ENCODE assay signal across 12 mouse cellular contexts in the genomic region with DNA sequence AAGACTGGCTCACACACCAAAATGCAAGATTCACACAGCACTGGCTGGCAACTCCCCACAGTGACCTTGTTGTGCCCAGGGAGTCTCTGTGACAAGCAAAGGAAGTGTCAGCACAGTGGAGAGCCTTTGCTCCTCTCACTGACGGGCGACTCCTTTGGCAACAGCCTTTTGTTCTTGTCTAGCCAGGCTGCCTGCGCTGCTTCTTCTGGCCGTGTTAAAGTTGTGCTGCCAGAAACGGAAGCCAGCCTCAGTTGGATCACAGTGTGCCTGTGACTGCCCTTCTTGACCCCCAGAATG.
DNase-seq lines count a peak whose midpoint lies in the region; ATAC-seq lines count a peak whose summit lies in the region.
"Had no signal": no experiment of that assay in that cellular context is flagged by ENCODE, and none has a peak within 500 bp of the region (broad histone marks: within the 10 kb centered on the region; RNA-seq: fewer than 3 reads in every experiment).

No protein-coding gene starts in this region.

- DNase-seq in ovary, postnatal 36 days (ENCODE audit: low spot score) = peak; percentile 19
- DNase-seq in ovary, postnatal 10 days (ENCODE audit: low spot score) = no peak
- DNase-seq in forebrain, embryonic 14.5 days (ENCODE audit: low spot score) = peak; percentile 48
- peak; percentile 50 for DNase-seq in midbrain, embryonic 10.5 days (ENCODE audit: low spot score)
- peak; percentile 53 for DNase-seq in retina, postnatal 1 day
- DNase-seq in urinary bladder, postnatal 25 days (ENCODE audit: low spot score) = no peak
- DNase-seq in kidney, postnatal 36 days = no peak
- DNase-seq: lung, postnatal 10 days had no signal

- H3K9ac ChIP-seq in forebrain, embryonic 14.5 days (ENCODE audit: low read length) = peak overlapping the region; percentile 37
- H3K9ac ChIP-seq: heart, embryonic 13.5 days; kidney, embryonic 15.5 days had no signal

- H3K9me3 ChIP-seq in forebrain, embryonic 14.5 days (replicated peaks; ENCODE audit: control insufficient read depth, low read length) = no peaks in the 10 kb centered on the region
- no peaks in the 10 kb centered on the region for H3K9me3 ChIP-seq in midbrain, embryonic 10.5 days (replicated peaks)
- H3K9me3 ChIP-seq: heart, embryonic 13.5 days; kidney, embryonic 15.5 days; limb, embryonic 10.5 days had no signal

- H3K4me2 ChIP-seq in forebrain, embryonic 14.5 days (ENCODE audit: low read length) = no peak overlapping the region
- H3K4me2 ChIP-seq: heart, embryonic 13.5 days; kidney, embryonic 15.5 days had no signal

- H3K4me3 ChIP-seq in forebrain, embryonic 14.5 days (ENCODE audit: low read depth, low read length) = no peak overlapping the region
- no peak overlapping the region; the same call in 1 of the 2 replicates for H3K4me3 ChIP-seq in midbrain, embryonic 10.5 days
- H3K4me3 ChIP-seq: heart, embryonic 13.5 days; kidney, embryonic 15.5 days; limb, embryonic 10.5 days had no signal

- ATAC-seq in forebrain, embryonic 14.5 days = peak; percentile 16; the same call in 1 of the 2 replicates
- ATAC-seq in inflammation-experienced regulatory T-cells, adult 6 months = no peak

- WGBS in forebrain, embryonic 14.5 days = 13% methylated on average over 5 of the region's 5 CpGs
- WGBS in midbrain, embryonic 10.5 days = 25% methylated on average over 5 of the region's 5 CpGs

- no peaks in the 10 kb centered on the region for H3K27me3 ChIP-seq in forebrain, embryonic 14.5 days (replicated peaks; ENCODE audit: control insufficient read depth, insufficient read depth, low read length)
- no peaks in the 10 kb centered on the region for H3K27me3 ChIP-seq in midbrain, embryonic 10.5 days (ENCODE audit: low read depth, poor library complexity, severe bottlenecking)
- H3K27me3 ChIP-seq: heart, embryonic 13.5 days; kidney, embryonic 15.5 days had no signal

- H3K4me1 ChIP-seq in forebrain, embryonic 14.5 days (ENCODE audit: control insufficient read depth, insufficient read depth, low read length) = peaks cover 31% of the 10 kb centered on the region
- H3K4me1 ChIP-seq in midbrain, embryonic 10.5 days = peaks cover 17% of the 10 kb centered on the region
- H3K4me1 ChIP-seq: limb, embryonic 10.5 days had no signal

- no peaks in the 10 kb centered on the region for H3K36me3 ChIP-seq in forebrain, embryonic 14.5 days (ENCODE audit: control insufficient read depth, insufficient read depth, low read length)
- peaks cover 5% of the 10 kb centered on the region; the same call in 1 of the 2 replicates for H3K36me3 ChIP-seq in midbrain, embryonic 10.5 days

- peak overlapping the region; percentile 95 for H3K27ac ChIP-seq in forebrain, embryonic 14.5 days (ENCODE audit: low read depth, low read length)
- H3K27ac ChIP-seq in midbrain, embryonic 10.5 days (replicated peaks) = peak overlapping the region; percentile 80
- H3K27ac ChIP-seq: heart, embryonic 13.5 days; kidney, embryonic 15.5 days; limb, embryonic 10.5 days had no signal

Comparison
In these comparisons a context has a peak if more than half of its experiments do, and no peak if none do; other contexts are left out.
1. DNase-seq: peak in ovary, postnatal 36 days (single experiment), forebrain, embryonic 14.5 days (single experiment), midbrain, embryonic 10.5 days (single experiment) and retina, postnatal 1 day (single experiment); none in ovary, postnatal 10 days (single experiment), urinary bladder, postnatal 25 days (single experiment) and kidney, postnatal 36 days (0 of 2).